Mouse (Mus musculus) kidney, adult 2 months (tissue): ENCODE data around the gene Eno4. TPM values are rescaled to one million over a fixed set of nuclear protein-coding genes. Genes with fewer than 3 reads are reported as not detected.
A peak's percentile ranks its signal among the peaks of the same experiment; 100 is the strongest.

Source experiments
- DNase-seq: peaks from one replicate; pipeline ENCODE4 v3.0.0; 2021
- H3K27ac ChIP-seq: fragments of 200-500 bp; 2 replicates; pipeline ENCODE4 v1.5.1; 2012; ENCODE audit warnings: low read depth, low read length, control low read depth, inconsistent platforms; ENCODE audit not compliant: insufficient read depth
- H3K27me3 ChIP-seq: fragments of 200-500 bp; replicated peaks from 2 replicates; pipeline ENCODE4 v1.6.1; 2012; ENCODE audit warnings: mild to moderate bottlenecking, moderate library complexity, low read length, inconsistent platforms; ENCODE audit not compliant: control insufficient read depth, insufficient read depth
- H3K36me3 ChIP-seq: fragments of 200-500 bp; 2 replicates; pipeline ENCODE4 v1.6.1; 2012; ENCODE audit warnings: mild to moderate bottlenecking, moderate library complexity, low read length, inconsistent platforms; ENCODE audit not compliant: control insufficient read depth, insufficient read depth
- H3K4me1 ChIP-seq: fragments of 200-500 bp; 2 replicates; pipeline ENCODE4 v1.6.1; 2011; ENCODE audit warnings: low read length; ENCODE audit not compliant: control insufficient read depth, insufficient read depth
- H3K4me3 ChIP-seq: fragments of 200-500 bp; 2 replicates; pipeline ENCODE4 v1.5.1; 2011; ENCODE audit warnings: mild to moderate bottlenecking, low read depth, low read length, control low read depth; ENCODE audit not compliant: insufficient read depth
- CTCF ChIP-seq: fragments of 200-500 bp; conservative IDR thresholded peaks from 2 replicates; pipeline ENCODE4 v1.5.1; 2011; ENCODE audit warnings: low read depth, mild to moderate bottlenecking, control low read depth, low read length, moderate library complexity, mixed read lengths; ENCODE audit not compliant: insufficient read depth, insufficient read length
- POLR2A ChIP-seq: fragments of 200-500 bp; IDR thresholded peaks from one replicate; pipeline ENCODE4 v1.6.1; 2011; ENCODE audit warnings: low read depth, low read length, control low read depth
- WGBS: fragments of 180-500 bp; shearing (Covaris S2); methylation state at CpG from one replicate; pipeline ENCODE4 v1.1.7; 2018; 5-methylcytosine and 5-hydroxymethylcytosine counted together
- polyA plus RNA-seq: library from polyadenylated mRNA; depleted of rRNA; stranded (reverse); fragments of >200 nt; gene quantifications from 2 replicates; pipeline ENCODE4 v1.2.3, GENCODE M21; 2012

The Eno4 gene
- polyA plus RNA-seq, 1 experiment, result 0.31 TPM

- WGBS, result 91% methylated on average over 7 of the region's 7 CpGs
- DNase-seq, result no peak
- no peaks in the 10 kb centered on the region for H3K36me3 ChIP-seq
Measured at GRCm38 (mm10) chr19:58945959-58946358, 2.7 kb downstream of the Eno4 start.

GRCm38 (mm10) chr19:58951521-58951920 lies 8.3 kb downstream of the Eno4 start:
- TF ChIP-seq CTCF, result no peak
- TF ChIP-seq POLR2A, result no peak
- no peaks in the 10 kb centered on the region for H3K4me1 ChIP-seq
- H3K27me3 ChIP-seq, result no peaks in the 10 kb centered on the region
- no peak overlapping the region for H3K4me3 ChIP-seq
- no peak overlapping the region for H3K27ac ChIP-seq
- no peaks in the 10 kb centered on the region for H3K36me3 ChIP-seq
- DNase-seq, result no peak
- WGBS, result 82% methylated on average over 3 of the region's 3 CpGs

More at GRCm38 (mm10) chr19:58945959-58946358, 2.7 kb downstream of the Eno4 start:
- Histone ChIP-seq H3K4me1 (no peaks in the 10 kb centered on the region), H3K27ac (no peak overlapping the region), H3K4me3 (no peak overlapping the region), H3K27me3 (no peaks in the 10 kb centered on the region)
- TF ChIP-seq POLR2A, result no peak
- no peak for TF ChIP-seq CTCF

- DNase-seq, result no peak
- Histone ChIP-seq H3K4me3 (no peak overlapping the region), H3K27me3 (no peaks in the 10 kb centered on the region), H3K4me1 (no peaks in the 10 kb centered on the region), H3K36me3 (no peaks in the 10 kb centered on the region), H3K27ac (no peak overlapping the region)
- TF ChIP-seq POLR2A, result no peak
- WGBS, result 72% methylated on average over 13 of the region's 13 CpGs
Measured at GRCm38 (mm10) chr19:58952236-58952635, 9.0 kb downstream of the Eno4 start.

- H3K36me3 ChIP-seq, result no peaks in the 10 kb centered on the region
- WGBS, result 88% methylated on average over 8 of the region's 8 CpGs
- H3K4me3 ChIP-seq, result no peak overlapping the region
- H3K4me1 ChIP-seq, result no peaks in the 10 kb centered on the region
- H3K27me3 ChIP-seq, result no peaks in the 10 kb centered on the region
- H3K27ac ChIP-seq, result no peak overlapping the region
- no peak for DNase-seq
- TF ChIP-seq POLR2A, result no peak
Measured at GRCm38 (mm10) chr19:58954779-58955178, 11.6 kb downstream of the Eno4 start.

- DNase-seq, result no peak
- Histone ChIP-seq H3K4me1 (no peaks in the 10 kb centered on the region), H3K27me3 (no peaks in the 10 kb centered on the region), H3K27ac (no peak overlapping the region), H3K4me3 (no peak overlapping the region), H3K36me3 (no peaks in the 10 kb centered on the region)
- TF ChIP-seq POLR2A (no peak), CTCF (no peak)
- WGBS, result 53% methylated on average over 8 of the region's 8 CpGs
Measured at GRCm38 (mm10) chr19:58963011-58963410, 19.8 kb downstream of the Eno4 start.

- no peak overlapping the region for H3K4me3 ChIP-seq
- no peaks in the 10 kb centered on the region for H3K27me3 ChIP-seq
- no peak overlapping the region for H3K27ac ChIP-seq
- H3K4me1 ChIP-seq, result no peaks in the 10 kb centered on the region
- DNase-seq, result no peak
- 42% methylated on average over 15 of the region's 15 CpGs for WGBS
- H3K36me3 ChIP-seq, result no peaks in the 10 kb centered on the region
- no peak for TF ChIP-seq CTCF
- TF ChIP-seq POLR2A, result no peak
Measured at GRCm38 (mm10) chr19:58968731-58969506, 25.7 kb downstream of the Eno4 start.

GRCm38 (mm10) chr19:58970826-58971225 lies 27.6 kb downstream of the Eno4 start:
- Histone ChIP-seq H3K27ac (no peak overlapping the region), H3K4me3 (peak overlapping the region; percentile 6; the same call in 1 of the 2 replicates), H3K27me3 (no peaks in the 10 kb centered on the region), H3K4me1 (no peaks in the 10 kb centered on the region), H3K36me3 (no peaks in the 10 kb centered on the region)
- DNase-seq, result no peak
- TF ChIP-seq CTCF, result no peak
- TF ChIP-seq POLR2A, result no peak
- 41% methylated on average over 13 of the region's 13 CpGs for WGBS

- H3K4me1 ChIP-seq, result no peaks in the 10 kb centered on the region
- WGBS, result 91% methylated on average over 8 of the region's 8 CpGs
- no peak for TF ChIP-seq CTCF
- TF ChIP-seq POLR2A, result no peak
- H3K36me3 ChIP-seq, result no peaks in the 10 kb centered on the region
- no peak for DNase-seq
- no peak overlapping the region for H3K27ac ChIP-seq
- H3K27me3 ChIP-seq, result no peaks in the 10 kb centered on the region
- no peak overlapping the region for H3K4me3 ChIP-seq
Measured at GRCm38 (mm10) chr19:58974126-58974525, 30.9 kb downstream of the Eno4 start.
